Mouse (Mus musculus): ENCODE measurements at regions not wholly inside any gene's neighbourhood (a gene's known extent, or its start where the extent isn't known, plus 50 kb on each side); places are given as distances from the start of the nearest gene placed in this dataset.

DNA sequence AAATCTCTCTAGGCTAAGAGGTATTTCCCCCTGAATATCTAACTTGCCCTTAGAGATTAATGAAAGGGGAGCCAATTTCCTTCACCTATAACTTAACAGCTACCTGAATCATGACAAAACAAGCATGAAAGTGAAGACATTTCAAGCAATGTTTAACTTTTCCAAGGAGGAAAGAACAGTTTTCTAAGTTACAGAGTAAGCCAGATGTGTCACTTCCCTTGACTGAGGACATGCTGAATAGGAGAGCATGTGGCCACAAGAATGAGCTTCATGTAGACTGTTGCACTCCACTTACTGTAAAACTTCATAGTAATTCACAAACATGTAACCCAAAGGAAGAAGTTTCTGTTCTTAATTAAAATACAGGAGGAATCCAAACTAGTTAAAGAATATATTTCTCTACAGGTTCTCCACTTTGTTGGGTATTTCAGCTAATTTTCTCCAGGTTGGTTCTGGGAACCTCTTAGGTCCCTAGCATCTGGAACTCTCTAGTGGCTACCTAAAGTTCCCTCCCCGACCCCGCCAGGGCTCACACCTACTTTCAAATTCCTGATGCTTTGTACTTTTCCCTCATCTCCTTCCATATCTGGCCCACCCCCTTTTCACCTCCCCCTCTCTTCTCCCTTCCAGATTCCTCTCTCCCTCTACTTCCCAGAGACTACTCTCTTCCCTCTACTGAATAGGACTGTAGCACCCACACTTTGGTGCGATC is 142.0 kb upstream of the Tyrp1 start:
- no peak for DNase-seq (ENCODE audit: low read depth, low spot score)
- WGBS = 83% methylated on average over 3 of the region's 3 CpGs

DNA sequence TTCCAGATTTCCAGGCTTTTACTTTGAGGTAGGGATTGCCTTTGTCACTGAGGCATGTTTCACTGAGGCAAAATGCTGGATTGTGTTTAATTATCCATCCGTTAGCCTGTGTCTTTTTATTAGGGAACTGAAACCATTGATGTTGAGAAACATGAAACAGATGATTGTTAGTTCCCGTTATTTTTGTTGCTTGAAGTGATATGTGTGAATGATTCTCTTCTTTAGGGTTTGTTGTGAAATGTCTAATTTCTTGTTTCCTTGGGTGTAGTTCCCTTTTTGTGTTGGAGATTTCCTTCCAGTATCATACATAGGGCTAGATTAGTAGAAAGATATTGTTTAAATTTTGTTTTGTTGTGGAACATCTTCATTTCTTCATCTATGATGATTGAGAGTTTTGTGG is 121.2 kb upstream of the Tyrp1 start:
- 76% methylated on average over 2 of the region's 2 CpGs for WGBS
- no peak for DNase-seq (ENCODE audit: low read depth, low spot score)

DNA sequence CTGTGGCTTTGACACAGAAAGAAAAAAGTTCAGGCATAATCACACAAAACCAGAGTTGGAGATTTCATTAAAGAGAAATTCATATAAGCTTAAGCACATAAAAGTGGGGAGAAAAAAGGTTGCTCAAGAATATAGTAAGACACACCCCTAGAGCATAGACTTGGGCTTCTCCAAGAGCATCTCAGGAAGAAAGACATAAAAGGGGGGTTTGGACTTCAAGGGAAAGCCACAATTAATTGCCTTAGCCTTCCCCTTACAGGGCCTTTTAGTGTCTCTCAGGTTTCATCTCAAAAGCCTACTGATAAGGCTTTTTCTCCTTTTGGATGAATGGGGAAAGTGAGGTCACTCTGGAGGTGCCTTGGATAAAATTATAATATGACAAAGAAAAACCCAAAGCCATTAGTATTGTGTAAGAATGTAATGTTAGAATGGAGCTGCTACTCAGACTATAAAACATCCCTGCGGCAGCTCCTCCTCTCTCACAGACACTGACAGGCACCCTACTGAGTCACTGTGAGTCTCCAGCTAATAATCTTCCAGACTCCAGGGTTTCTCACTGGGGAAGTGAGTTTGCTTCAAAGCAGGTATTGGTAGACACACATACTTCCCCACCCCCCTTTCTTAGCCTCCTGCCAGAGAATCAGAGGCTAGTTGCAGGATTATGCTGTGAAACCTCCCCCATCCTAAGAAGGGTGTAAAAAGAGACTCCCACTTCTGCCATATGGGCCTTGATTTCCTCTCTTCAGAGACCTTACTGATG is 88.8 kb upstream of the Tyrp1 start:
- no peak for DNase-seq (ENCODE audit: low read depth, low spot score)
- WGBS = 64% methylated on average over 1 of the region's 1 CpGs

DNA sequence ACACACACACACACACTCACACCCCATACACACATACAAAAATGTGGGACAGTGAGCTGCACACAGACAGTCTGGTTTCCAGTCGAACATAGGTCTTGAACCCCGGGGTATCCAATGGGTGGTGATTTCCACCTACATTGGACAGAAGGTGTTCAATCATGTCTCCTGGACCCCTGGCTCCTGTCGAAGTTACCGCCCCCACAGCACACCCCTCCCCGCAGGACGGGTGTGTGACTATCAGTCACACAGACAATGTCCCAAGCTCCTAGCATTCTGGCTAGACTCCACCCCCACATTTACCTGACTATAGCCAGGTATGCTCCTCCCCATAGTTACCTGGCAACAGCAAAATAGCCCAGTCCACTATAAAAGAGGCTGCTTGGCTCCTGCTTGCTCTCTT is 81.7 kb upstream of the Tyrp1 start:
- WGBS = 71% methylated on average over 6 of the region's 6 CpGs

DNA sequence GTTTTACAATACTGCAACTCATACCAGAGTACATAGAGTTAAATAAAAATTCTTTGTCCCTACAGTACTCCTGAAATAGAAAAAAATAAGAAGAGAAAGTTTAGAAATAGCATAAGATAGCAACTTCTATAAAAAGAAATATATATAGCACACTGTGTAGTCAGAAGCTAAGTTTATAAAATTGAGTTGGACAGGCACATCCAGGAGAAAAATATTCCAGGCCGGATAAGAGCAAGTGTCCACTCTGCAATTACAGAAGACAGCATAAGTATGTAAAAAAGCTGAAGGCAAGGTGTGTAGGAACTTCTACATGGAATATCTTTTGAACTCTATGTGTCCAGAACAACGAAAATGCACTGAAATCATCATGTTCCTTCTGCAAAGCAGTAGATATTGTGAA is 77.8 kb upstream of the Tyrp1 start:
- DNase-seq (ENCODE audit: low read depth, low spot score) = no peak
- WGBS = 65% methylated on average over 2 of the region's 2 CpGs

More for the DNA sequence above, 81.7 kb upstream of the Tyrp1 start:
- DNase-seq (ENCODE audit: low read depth, low spot score) = no peak

DNA sequence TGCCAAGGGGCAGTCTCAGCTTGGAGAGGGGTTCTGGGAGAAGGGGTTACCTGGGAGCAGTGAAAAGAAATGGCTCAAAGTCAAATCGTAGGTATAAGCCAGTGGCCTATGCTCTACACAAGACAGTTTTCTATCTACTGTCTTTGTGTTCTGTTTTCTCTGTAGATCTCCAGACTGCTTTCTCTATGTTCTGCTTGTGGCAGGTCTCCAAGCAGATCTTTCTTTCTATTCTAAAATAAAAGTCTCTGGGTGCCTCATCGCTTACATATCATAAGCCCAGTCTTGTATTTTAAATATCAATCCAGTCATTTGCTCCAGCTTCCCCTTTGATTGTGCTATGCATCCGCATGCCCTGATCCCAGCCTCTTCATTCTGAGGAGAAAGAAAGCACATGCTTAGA is 69.9 kb upstream of the Tyrp1 start:
- 78% methylated on average over 3 of the region's 3 CpGs for WGBS
- DNase-seq (ENCODE audit: low read depth, low spot score) = no peak

DNA sequence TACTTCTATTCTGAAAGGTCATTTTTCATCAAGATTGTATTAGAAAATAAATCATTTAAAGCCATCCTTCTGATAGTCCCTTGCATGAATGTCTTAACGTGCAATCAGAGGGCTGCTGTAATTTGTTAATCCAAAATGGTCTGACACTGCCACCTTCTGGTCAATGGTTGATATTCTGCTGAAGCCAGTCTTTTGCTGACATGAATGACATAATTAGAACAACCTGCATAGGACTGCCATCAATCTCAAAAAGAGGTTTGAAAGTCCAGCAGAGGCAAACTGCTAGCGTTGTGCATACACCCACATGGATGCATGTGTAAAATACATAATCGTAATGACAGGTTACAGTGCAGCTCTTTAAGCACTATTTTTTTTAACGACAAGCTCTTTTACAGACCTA is 68.1 kb upstream of the Tyrp1 start:
- 41% methylated on average over 4 of the region's 4 CpGs for WGBS
- peak; percentile 8 for DNase-seq (ENCODE audit: low read depth, low spot score)

DNA sequence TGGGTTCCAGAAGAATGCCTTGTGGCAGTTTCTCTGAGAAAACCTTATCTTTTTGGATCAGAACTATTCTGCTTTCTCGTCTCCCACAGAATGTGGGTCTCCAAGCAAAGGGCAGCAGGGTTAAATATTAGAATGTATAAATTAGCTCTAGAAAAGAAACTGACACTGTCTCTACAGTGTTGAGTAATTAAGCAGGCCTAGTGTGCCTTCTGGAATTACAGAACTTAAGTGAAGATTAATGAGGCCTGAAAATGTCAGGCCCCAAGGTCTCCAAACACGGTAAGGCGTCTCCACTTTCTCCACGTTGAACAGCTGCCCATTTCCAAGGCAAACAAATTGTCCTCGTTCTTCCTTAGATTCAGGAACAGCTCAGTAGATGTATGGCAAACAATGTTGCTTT is 66.5 kb upstream of the Tyrp1 start:
- no peak for DNase-seq (ENCODE audit: low read depth, low spot score)
- 35% methylated on average over 5 of the region's 5 CpGs for WGBS

All from large intestine, adult 2 months (tissue).